Mouse (Mus musculus): ENCODE results near the gene Dop1b.

Gene Dop1b

DNA sequence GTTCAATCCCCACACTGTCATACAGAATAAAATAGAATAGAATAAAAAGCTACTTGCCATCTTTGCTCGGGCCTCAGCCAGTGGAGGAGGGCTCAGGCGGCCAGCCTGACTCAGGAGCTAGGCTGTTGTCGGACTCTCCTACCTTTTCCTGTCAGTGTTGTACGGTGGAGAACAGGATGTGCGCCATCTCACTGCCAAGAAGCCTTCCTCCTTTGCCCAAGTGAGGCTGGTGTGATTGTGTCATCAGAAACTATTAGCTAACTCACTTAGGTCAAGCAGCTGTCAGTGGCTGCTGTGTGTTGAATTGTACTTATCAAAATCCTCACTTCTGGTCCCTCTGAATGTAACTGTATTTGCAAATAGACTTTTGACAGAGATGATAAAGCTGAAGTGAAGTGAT is 10.1 kb downstream of the Dop1b start:
- Histone ChIP-seq H3K9me3 (ENCODE audit: low read length) (no peaks in the 10 kb centered on the region), H3K4me3 (replicated peaks; ENCODE audit: low read length) (no peak overlapping the region), H3K36me3 (ENCODE audit: insufficient read depth, low read length) (peaks cover 21% of the 10 kb centered on the region), H3K27me3 (ENCODE audit: insufficient read depth, low read length) (no peaks in the 10 kb centered on the region), H3K4me1 (replicated peaks; ENCODE audit: low read depth, low read length) (peaks cover 31% of the 10 kb centered on the region)
- no peak for TF ChIP-seq NANOG (IDR thresholded peaks at IDR 0.05; ENCODE audit: borderline replicate concordance, low read length)
- no peak for TF ChIP-seq CTCF (conservative IDR thresholded peaks at IDR 0.05; ENCODE audit: low read length)
- TF ChIP-seq POU5F1 (IDR thresholded peaks at IDR 0.05; ENCODE audit: borderline replicate concordance, low read length) = no peak

DNA sequence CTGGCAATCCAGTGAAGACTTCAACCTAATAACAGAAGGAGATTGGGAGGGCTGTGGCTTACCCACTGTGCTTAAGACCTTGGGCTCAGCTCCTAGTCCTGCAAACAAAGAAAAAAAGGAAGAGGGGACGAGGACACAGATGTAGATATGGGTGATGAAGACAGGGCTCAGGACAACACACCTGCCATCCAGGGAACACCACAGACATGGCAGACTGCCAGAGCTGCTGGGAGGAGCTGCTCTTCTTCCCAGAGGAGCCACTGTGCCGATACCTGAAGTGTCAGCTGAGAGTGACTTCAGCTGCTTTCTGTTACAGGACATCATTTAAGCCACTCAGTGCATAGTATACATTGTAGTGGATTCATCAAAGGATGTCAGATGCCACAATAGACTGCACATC is 10.8 kb downstream of the Dop1b start:
- no peak overlapping the region for H3K4me3 ChIP-seq (replicated peaks; ENCODE audit: low read length)
- H3K27me3 ChIP-seq (ENCODE audit: insufficient read depth, low read length) = no peaks in the 10 kb centered on the region
- H3K36me3 ChIP-seq (ENCODE audit: insufficient read depth, low read length) = peaks cover 17% of the 10 kb centered on the region
- peaks cover 24% of the 10 kb centered on the region for H3K4me1 ChIP-seq (replicated peaks; ENCODE audit: low read depth, low read length)
- H3K9me3 ChIP-seq (ENCODE audit: low read length) = no peaks in the 10 kb centered on the region
- TF ChIP-seq CTCF (conservative IDR thresholded peaks at IDR 0.05; ENCODE audit: low read length) = no peak
- no peak for TF ChIP-seq NANOG (IDR thresholded peaks at IDR 0.05; ENCODE audit: borderline replicate concordance, low read length)
- TF ChIP-seq POU5F1 (IDR thresholded peaks at IDR 0.05; ENCODE audit: borderline replicate concordance, low read length) = no peak

DNA sequence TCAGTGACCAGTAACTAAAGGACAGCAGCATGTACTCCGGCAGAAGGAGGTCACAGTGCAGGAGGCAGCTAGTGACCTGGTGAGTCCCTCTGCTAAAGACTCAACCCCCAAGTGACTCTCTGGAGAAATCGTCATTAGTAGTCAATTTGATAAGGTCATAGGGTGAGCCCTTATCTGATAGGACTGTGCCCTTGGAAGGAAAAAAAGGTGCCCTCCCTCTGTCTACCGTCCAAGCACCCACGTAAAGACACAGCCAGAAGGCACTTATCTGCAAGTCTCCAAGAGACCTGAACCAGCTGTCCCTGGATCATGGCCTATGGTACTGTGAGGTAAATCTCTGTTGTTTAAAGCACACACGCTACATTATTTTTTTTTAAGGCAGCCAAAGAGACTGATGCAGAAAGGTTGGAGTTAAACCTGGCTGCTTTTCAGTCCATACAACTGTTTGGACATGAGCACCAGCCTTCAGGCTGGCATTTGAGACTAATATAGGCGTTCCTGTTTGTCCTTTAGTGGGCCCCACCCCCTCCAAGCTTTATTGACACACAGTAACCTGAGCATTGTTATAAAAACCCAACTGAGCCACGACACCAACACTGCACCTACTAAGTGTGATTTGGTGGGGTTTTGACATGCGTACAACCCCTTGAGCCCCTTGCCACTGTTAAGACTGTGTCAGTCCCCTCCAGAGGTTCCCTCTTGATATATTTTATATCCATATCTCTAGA is 13.9 kb downstream of the Dop1b start:
- H3K9me3 ChIP-seq (ENCODE audit: low read length) = no peaks in the 10 kb centered on the region
- TF ChIP-seq POU5F1 (IDR thresholded peaks at IDR 0.05; ENCODE audit: borderline replicate concordance, low read length) (no peak), CTCF (conservative IDR thresholded peaks at IDR 0.05; ENCODE audit: low read length) (no peak), NANOG (IDR thresholded peaks at IDR 0.05; ENCODE audit: borderline replicate concordance, low read length) (no peak)
- H3K4me3 ChIP-seq (replicated peaks; ENCODE audit: low read length) = no peak overlapping the region
- H3K4me1 ChIP-seq (replicated peaks; ENCODE audit: low read depth, low read length) = peaks cover 22% of the 10 kb centered on the region
- no peaks in the 10 kb centered on the region for H3K27me3 ChIP-seq (ENCODE audit: insufficient read depth, low read length)
- peaks cover 30% of the 10 kb centered on the region for H3K36me3 ChIP-seq (ENCODE audit: insufficient read depth, low read length)

DNA sequence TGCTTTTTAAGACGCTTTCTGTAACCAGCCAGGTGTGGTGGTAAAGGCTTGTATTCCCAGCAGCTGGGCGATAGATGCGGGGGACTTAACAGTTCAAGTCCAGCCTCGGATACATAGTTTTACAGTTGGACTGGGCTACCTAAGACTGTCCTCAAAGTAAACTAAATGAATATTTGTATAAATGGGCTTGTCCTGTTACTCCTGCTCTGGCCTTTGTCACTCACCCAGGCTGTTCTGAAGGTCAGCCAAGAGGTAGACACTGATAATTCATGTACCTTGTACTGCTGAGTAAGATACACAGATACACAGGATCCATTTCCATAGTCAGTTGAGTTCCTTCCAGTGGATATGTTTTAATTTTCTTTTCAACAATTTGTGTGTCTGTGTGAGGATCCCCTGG is 14.5 kb downstream of the Dop1b start:
- Histone ChIP-seq H3K27me3 (ENCODE audit: insufficient read depth, low read length) (no peaks in the 10 kb centered on the region), H3K36me3 (ENCODE audit: insufficient read depth, low read length) (peaks cover 31% of the 10 kb centered on the region), H3K9me3 (ENCODE audit: low read length) (no peaks in the 10 kb centered on the region), H3K4me3 (replicated peaks; ENCODE audit: low read length) (no peak overlapping the region), H3K4me1 (replicated peaks; ENCODE audit: low read depth, low read length) (peaks cover 23% of the 10 kb centered on the region)
- TF ChIP-seq CTCF (conservative IDR thresholded peaks at IDR 0.05; ENCODE audit: low read length) (no peak), POU5F1 (IDR thresholded peaks at IDR 0.05; ENCODE audit: borderline replicate concordance, low read length) (no peak), NANOG (IDR thresholded peaks at IDR 0.05; ENCODE audit: borderline replicate concordance, low read length) (no peak)

DNA sequence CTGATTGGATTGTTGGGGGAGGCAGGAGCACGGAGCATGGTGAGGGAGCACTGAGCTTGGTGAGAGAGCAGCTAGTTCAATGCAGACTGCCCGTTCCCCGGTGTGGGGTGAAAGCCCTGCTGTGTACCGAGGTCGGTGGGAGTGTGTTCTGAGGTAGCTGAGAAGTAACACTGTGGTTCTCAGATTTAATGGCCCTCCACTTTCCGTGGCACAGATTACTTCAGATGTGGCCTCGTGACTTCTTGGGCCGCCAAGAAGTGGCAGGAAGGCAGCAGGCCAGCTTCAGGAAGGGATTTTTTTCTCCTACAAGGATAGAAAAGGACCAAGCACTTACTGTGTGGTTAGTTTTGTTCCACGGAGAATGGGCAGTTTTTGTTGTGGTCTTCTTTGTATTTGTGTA is 17.0 kb downstream of the Dop1b start:
- no peaks in the 10 kb centered on the region for H3K27me3 ChIP-seq (ENCODE audit: insufficient read depth, low read length)
- no peak for TF ChIP-seq NANOG (IDR thresholded peaks at IDR 0.05; ENCODE audit: borderline replicate concordance, low read length)
- TF ChIP-seq CTCF (conservative IDR thresholded peaks at IDR 0.05; ENCODE audit: low read length) = no peak
- no peak for TF ChIP-seq POU5F1 (IDR thresholded peaks at IDR 0.05; ENCODE audit: borderline replicate concordance, low read length)
- H3K36me3 ChIP-seq (ENCODE audit: insufficient read depth, low read length) = peaks cover 34% of the 10 kb centered on the region
- no peak overlapping the region for H3K4me3 ChIP-seq (replicated peaks; ENCODE audit: low read length)
- no peaks in the 10 kb centered on the region for H3K9me3 ChIP-seq (ENCODE audit: low read length)
- H3K4me1 ChIP-seq (replicated peaks; ENCODE audit: low read depth, low read length) = peaks cover 19% of the 10 kb centered on the region

DNA sequence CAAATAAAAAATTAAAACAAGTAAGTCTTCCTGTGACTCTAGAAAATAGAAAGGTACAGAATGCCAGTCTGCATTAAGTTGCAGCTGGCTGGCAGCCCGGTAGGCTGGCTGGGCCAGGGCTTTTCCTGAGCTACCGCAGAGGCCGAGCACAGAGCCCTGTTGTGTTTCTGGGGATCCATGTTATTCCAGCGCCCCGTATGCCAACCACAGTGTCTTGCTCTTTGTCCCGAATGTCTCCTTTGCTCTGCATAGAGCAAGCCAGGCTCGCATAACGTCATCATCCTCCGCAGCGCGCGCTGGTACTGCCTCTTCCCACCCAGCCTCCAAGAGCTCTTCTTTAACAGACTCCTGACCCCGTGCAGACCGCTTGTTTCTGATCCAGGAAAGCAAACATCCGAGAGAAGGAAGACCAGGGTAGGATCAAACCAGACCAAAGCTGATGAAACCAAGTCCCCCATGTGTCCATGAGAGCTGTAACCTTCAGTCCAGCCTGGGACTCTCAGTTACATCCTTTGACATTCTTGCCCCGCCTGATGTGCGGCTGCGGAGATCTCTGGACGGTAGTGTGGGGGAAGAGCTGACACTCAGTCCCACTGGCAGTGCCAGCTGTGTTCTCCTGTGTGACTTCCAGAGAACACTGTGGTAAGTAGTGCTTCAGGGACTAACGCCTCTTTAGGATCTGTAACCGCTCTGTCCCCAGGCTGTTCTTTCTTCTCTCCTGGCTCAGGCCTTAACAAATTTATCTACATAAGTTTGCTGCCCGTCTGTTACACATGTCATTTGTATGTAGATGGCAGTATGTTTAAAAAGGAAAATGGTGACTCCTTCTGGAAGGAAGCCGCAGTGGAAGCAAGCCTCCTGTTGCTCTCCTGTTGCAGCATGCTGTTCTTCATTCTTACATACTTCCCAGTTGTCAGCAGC is 18.4 kb downstream of the Dop1b start:
- H3K9me3 ChIP-seq (ENCODE audit: low read length) = no peaks in the 10 kb centered on the region
- peaks cover 35% of the 10 kb centered on the region for H3K36me3 ChIP-seq (ENCODE audit: insufficient read depth, low read length)
- no peak overlapping the region for H3K4me3 ChIP-seq (replicated peaks; ENCODE audit: low read length)
- H3K27me3 ChIP-seq (ENCODE audit: insufficient read depth, low read length) = no peaks in the 10 kb centered on the region
- no peak for TF ChIP-seq CTCF (conservative IDR thresholded peaks at IDR 0.05; ENCODE audit: low read length)
- no peak for TF ChIP-seq NANOG (IDR thresholded peaks at IDR 0.05; ENCODE audit: borderline replicate concordance, low read length)
- TF ChIP-seq POU5F1 (IDR thresholded peaks at IDR 0.05; ENCODE audit: borderline replicate concordance, low read length) = no peak
- peaks cover 12% of the 10 kb centered on the region for H3K4me1 ChIP-seq (replicated peaks; ENCODE audit: low read depth, low read length)

DNA sequence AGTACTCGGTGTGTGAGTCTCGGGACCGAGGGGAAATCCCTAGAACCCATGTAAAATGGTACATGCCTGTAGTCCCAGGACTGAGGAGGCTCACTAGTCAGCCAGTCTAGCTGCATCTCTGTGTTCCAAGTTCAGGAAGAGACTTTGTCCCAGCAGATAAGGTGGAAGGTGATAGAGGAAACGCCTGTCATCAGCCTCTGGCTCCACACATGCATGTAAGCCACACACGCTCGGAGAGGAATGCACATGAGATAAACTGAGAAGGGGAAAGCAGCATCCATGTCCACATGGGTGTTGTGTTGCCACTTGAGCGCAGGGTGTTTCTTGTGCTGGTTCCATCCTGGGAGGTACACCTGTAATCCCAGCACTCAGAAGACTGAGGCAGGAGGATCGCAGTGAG is 19.6 kb downstream of the Dop1b start:
- no peak overlapping the region for H3K4me3 ChIP-seq (replicated peaks; ENCODE audit: low read length)
- H3K27me3 ChIP-seq (ENCODE audit: insufficient read depth, low read length) = no peaks in the 10 kb centered on the region
- peaks cover 32% of the 10 kb centered on the region for H3K36me3 ChIP-seq (ENCODE audit: insufficient read depth, low read length)
- peaks cover 12% of the 10 kb centered on the region for H3K4me1 ChIP-seq (replicated peaks; ENCODE audit: low read depth, low read length)
- no peaks in the 10 kb centered on the region for H3K9me3 ChIP-seq (ENCODE audit: low read length)
- TF ChIP-seq POU5F1 (IDR thresholded peaks at IDR 0.05; ENCODE audit: borderline replicate concordance, low read length) (no peak), NANOG (IDR thresholded peaks at IDR 0.05; ENCODE audit: borderline replicate concordance, low read length) (no peak)

DNA sequence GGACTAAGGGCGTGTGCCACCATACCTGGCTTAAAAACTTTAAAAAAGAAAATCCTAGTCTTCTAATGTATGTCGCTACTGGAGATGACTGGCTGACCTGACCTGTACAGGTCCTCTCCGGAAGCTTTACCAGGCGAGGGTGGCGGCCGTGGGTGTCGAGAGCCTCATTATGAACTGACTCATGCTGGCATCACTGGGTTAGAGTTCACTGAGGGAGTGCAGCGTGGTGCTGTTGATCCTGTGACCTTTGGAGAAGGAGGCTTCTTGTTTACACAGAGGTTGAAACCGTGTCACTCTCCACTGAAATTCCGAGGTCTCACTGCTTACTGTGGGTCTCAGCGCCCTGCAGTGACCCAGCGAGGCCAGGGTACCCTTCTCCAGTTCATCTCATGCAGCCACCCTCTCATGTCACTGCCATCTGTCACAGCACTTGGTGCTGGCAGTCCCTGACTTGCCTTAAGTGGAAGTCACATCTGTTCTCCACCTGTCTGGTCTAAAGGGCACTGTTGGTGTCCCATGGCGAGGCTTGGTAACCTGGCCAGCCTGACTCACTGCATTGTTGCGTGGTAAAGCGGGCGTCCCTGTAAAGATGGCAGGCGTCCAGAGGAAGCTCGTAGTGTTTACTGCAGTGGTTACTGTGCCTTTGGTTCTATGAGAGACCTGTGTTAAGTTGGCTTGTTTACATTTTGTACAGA is 21.3 kb downstream of the Dop1b start:
- no peaks in the 10 kb centered on the region for H3K27me3 ChIP-seq (ENCODE audit: insufficient read depth, low read length)
- no peak for TF ChIP-seq CTCF (conservative IDR thresholded peaks at IDR 0.05; ENCODE audit: low read length)
- TF ChIP-seq NANOG (IDR thresholded peaks at IDR 0.05; ENCODE audit: borderline replicate concordance, low read length) = no peak
- TF ChIP-seq POU5F1 (IDR thresholded peaks at IDR 0.05; ENCODE audit: borderline replicate concordance, low read length) = no peak
- H3K9me3 ChIP-seq (ENCODE audit: low read length) = no peaks in the 10 kb centered on the region

More for the DNA sequence above, 21.3 kb downstream of the Dop1b start:
- H3K36me3 ChIP-seq (ENCODE audit: insufficient read depth, low read length) = peaks cover 36% of the 10 kb centered on the region
- peaks cover 15% of the 10 kb centered on the region for H3K4me1 ChIP-seq (replicated peaks; ENCODE audit: low read depth, low read length)
- no peak overlapping the region for H3K4me3 ChIP-seq (replicated peaks; ENCODE audit: low read length)

Measured in E14TG2a.4 (cell line).